Mouse (Mus musculus) bone marrow, adult 2 months (tissue): Measurements from ENCODE around the gene Pcsk5.

Source experiments
- CTCF ChIP-seq: fragments of 200-500 bp; IDR thresholded peaks from 2 replicates; pipeline ENCODE4 v1.5.1; 2011; ENCODE audit warnings: low read length, control low read depth; ENCODE audit not compliant: control insufficient read depth, insufficient read depth
- POLR2A ChIP-seq: fragments of 200-500 bp; IDR thresholded peaks from 2 replicates; pipeline ENCODE4 v1.6.1; 2011; ENCODE audit warnings: low read depth, mild to moderate bottlenecking, control low read depth, low read length, borderline replicate concordance; ENCODE audit not compliant: control insufficient read depth

- TF ChIP-seq CTCF (no peak), POLR2A (no peak)
Observed at GRCm38 (mm10) chr19:17591335-17591734, 246.1 kb downstream of the Pcsk5 start.
